ENCODE assay signal across 8 mouse cellular contexts in genomic region chr5:124247986-124248626, GRCm38 (mm10). TPM values are rescaled to one million over a fixed set of nuclear protein-coding genes. Genes with fewer than 3 reads are reported as not detected.
DNase-seq lines count a peak whose midpoint lies in the region; ATAC-seq and TF ChIP-seq lines count a peak whose summit lies in the region.

No protein-coding gene starts in this region.

- H3K9ac ChIP-seq in CH12.LX (ENCODE audit: insufficient read depth, low read depth) = no peak overlapping the region
- peak overlapping the region; percentile 95 for H3K9ac ChIP-seq in heart, embryonic 14.5 days (ENCODE audit: low read length)

- 16% methylated on average over 9 of the region's 9 CpGs for WGBS in heart, embryonic 14.5 days

- DNase-seq in CH12.LX (ENCODE audit: extremely low read depth) = no peak
- DNase-seq in c-Kit-positive CD71-positive TER-119-negative erythroid progenitor cells, embryonic 14.5 days (ENCODE audit: low read depth) = peak; percentile 33
- DNase-seq in kidney, postnatal 14 days = peak; percentile 51
- DNase-seq in T-cell, adult 2 months (ENCODE audit: low spot score) = no peak
- DNase-seq in ovary, adult 18-20 months (ENCODE audit: low spot score) = no peak
- DNase-seq in adrenal gland, adult 8-10 months = no peak

- dilution Hi-C loops in CH12.LX (cut with MboI; ENCODE audit: extremely low pct_ligation_motif_present, extremely low pct_unique_long_range_greater_than_20kb, low sequenced_read_pairs) = no loop called here

- in situ Hi-C loops in CH12.LX (cut with MboI; ENCODE audit: low pct_ligation_motif_present, low pct_unique_long_range_greater_than_20kb, low sequenced_read_pairs) = no loop called here

- no peak for ATAC-seq in heart, embryonic 14.5 days (ENCODE audit: insufficient number of reproducible peaks, insufficient read depth, low FRiP score, low read depth)
- peak; percentile 72 for ATAC-seq in megakaryocyte-erythroid progenitor cell, adult 5-6 weeks (replicated peaks; ENCODE audit: low FRiP score, low TSS enrichment, poor library complexity, severe bottlenecking)

- TF ChIP-seq CTCF in CH12.LX (conservative IDR thresholded peaks at IDR 0.05 in 1 of 2, IDR thresholded peaks at IDR 0.05 in 1 of 2; ENCODE audit: low read depth in 2 of 2, low read length in 2 of 2) = no peak

- no peaks in the 10 kb centered on the region; the same call in 1 of the 2 replicates for H3K79me2 ChIP-seq in CH12.LX (replicated peaks; ENCODE audit: control insufficient read depth, extremely low read depth, insufficient read depth, poor library complexity, severe bottlenecking)

- TF ChIP-seq EP300 in CH12.LX (IDR thresholded peaks at IDR 0.05; ENCODE audit: low read length) = no peak

- TF ChIP-seq POLR2A in CH12.LX (IDR thresholded peaks at IDR 0.05; ENCODE audit: low read depth, low read length) = no peak

- TF ChIP-seq RAD21 in CH12.LX (IDR thresholded peaks at IDR 0.05; ENCODE audit: low read depth, low read length) = no peak

- peaks cover 2 to 42% of the 10 kb centered on the region in 2 experiments for H3K36me3 ChIP-seq in CH12.LX (replicated peaks in 1 of 2; ENCODE audit: control insufficient read depth in 1 of 2, insufficient read depth in 1 of 2, low read length in 1 of 2)
- H3K36me3 ChIP-seq in heart, embryonic 14.5 days (ENCODE audit: control insufficient read depth, insufficient read depth, low read length) = peaks cover 34% of the 10 kb centered on the region

- H3K27ac ChIP-seq in CH12.LX (ENCODE audit: insufficient read depth, low read depth) = no peak overlapping the region
- H3K27ac ChIP-seq in heart, embryonic 14.5 days (replicated peaks in 1 of 2; ENCODE audit: control insufficient read depth in 1 of 2, insufficient read depth in 1 of 2, low read depth in 2 of 2, low read length in 2 of 2) = peak overlapping the region; percentile 40 to 91

- H3K9me3 ChIP-seq in CH12.LX (replicated peaks; ENCODE audit: low read length) = no peaks in the 10 kb centered on the region
- H3K9me3 ChIP-seq in heart, embryonic 14.5 days (ENCODE audit: control insufficient read depth, low read length) = no peaks in the 10 kb centered on the region

- no peaks in the 10 kb centered on the region for H3K27me3 ChIP-seq in CH12.LX (replicated peaks)
- H3K27me3 ChIP-seq in heart, embryonic 14.5 days (ENCODE audit: control insufficient read depth, insufficient read depth, low read length) = no peaks in the 10 kb centered on the region

- H3K4me3 ChIP-seq in CH12.LX (replicated peaks in 1 of 3; ENCODE audit: low read depth in 2 of 3, low read length in 2 of 3, poor library complexity in 1 of 3) = no peak overlapping the region
- peak overlapping the region; percentile 72 to 86 for H3K4me3 ChIP-seq in heart, embryonic 14.5 days (ENCODE audit: control insufficient read depth in 1 of 2, insufficient read depth in 1 of 2, low read depth in 1 of 2, low read length in 2 of 2)

- H3K4me2 ChIP-seq in CH12.LX (ENCODE audit: insufficient read depth, low read depth, poor library complexity, severe bottlenecking) = no peak overlapping the region
- H3K4me2 ChIP-seq in heart, embryonic 14.5 days (ENCODE audit: low read length) = peak overlapping the region; percentile 76

- peaks cover 5 to 20% of the 10 kb centered on the region in 2 experiments for H3K4me1 ChIP-seq in CH12.LX (ENCODE audit: control insufficient read depth in 1 of 2, insufficient read depth in 2 of 2)
- peaks cover 20 to 37% of the 10 kb centered on the region in 2 experiments for H3K4me1 ChIP-seq in heart, embryonic 14.5 days (ENCODE audit: control insufficient read depth in 2 of 2, insufficient read depth in 2 of 2, low read length in 2 of 2)

TF ChIP-seq in CH12.LX, 34 proteins besides CTCF, POLR2A, EP300 and RAD21:
- TF ChIP-seq NELFE (IDR thresholded peaks at IDR 0.05; ENCODE audit: low read depth, low read length) = no peak
- TF ChIP-seq ZKSCAN1 (IDR thresholded peaks at IDR 0.05; ENCODE audit: borderline replicate concordance, low read depth, low read length) = peak; percentile 69
TF ChIP-seq in CH12.LX: peak in this region for 1.

RNA-seq across cellular contexts. Expression of gene Pitpnm2, which starts 1.5 kb away (rescaled TPM):
- 5.0 and 5.3 TPM in 2 replicates for total RNA-seq in CH12.LX (2012; rRNA removed)
- 1.0 and 1.7 TPM in 2 replicates for total RNA-seq in CH12.LX (2014; rRNA removed)
- 8.0 and 11.9 TPM in 2 replicates for polyA plus RNA-seq in CH12.LX (2012; ENCODE audit: insufficient read length, low read depth)
- 10.2 and 12.0 TPM in 2 replicates for polyA plus RNA-seq in heart, embryonic 14.5 days (2014; fragmentation: Nextera tagmentation; extraction: Ambion mirVana)
- total RNA-seq in megakaryocyte-erythroid progenitor cell, adult 5-6 weeks (2014; fragmentation: Nextera tagmentation) = 23.7 and 33.3 TPM in 2 replicates
- total RNA-seq in megakaryocyte-erythroid progenitor cell, adult 5-6 weeks (2017) = 6.5 and 10.9 TPM in 2 replicates
- 10 to 100 TPM; 52.7 to 67.0 (median 62.5) TPM for total RNA-seq in adrenal gland, adult 8-10 months (2022)

Comparison
In these comparisons a context has a peak if more than half of its experiments do, and no peak if none do; other contexts are left out.
1. DNase-seq: peak in c-Kit-positive CD71-positive TER-119-negative erythroid progenitor cells, embryonic 14.5 days (single experiment) and kidney, postnatal 14 days (single experiment); none in CH12.LX (single experiment), T-cell, adult 2 months (single experiment), ovary, adult 18-20 months (single experiment) and adrenal gland, adult 8-10 months (single experiment).
2. H3K4me3 ChIP-seq: peak in heart, embryonic 14.5 days (2 of 2); none in CH12.LX (0 of 3).